Mouse (Mus musculus) hindbrain, embryonic 12.5 days (tissue): ENCODE measurements around the gene Zc3h15. TPM values are rescaled to one million over a fixed set of nuclear protein-coding genes. Genes with fewer than 3 reads are reported as not detected.

Experiments
- ATAC-seq: fragments of 200-750 bp; cut with Nextera tagmentation; 2 replicates; pipeline ENCODE4 v1.8.0; 2017; ENCODE audit warnings: moderate TSS enrichment; ENCODE audit not compliant: low FRiP score
- H3K27ac ChIP-seq: fragments of 300-500 bp; sonication (generic); 2 replicates; pipeline ENCODE4 v1.5.1; 2016; ENCODE audit warnings: mild to moderate bottlenecking
- H3K27me3 ChIP-seq: fragments of 300-500 bp; sonication (generic); 2 replicates; pipeline ENCODE4 v1.6.1; 2016; ENCODE audit warnings: mild to moderate bottlenecking
- H3K36me3 ChIP-seq: fragments of 300-500 bp; sonication (generic); 2 replicates; pipeline ENCODE4 v1.6.1; 2016; ENCODE audit warnings: mild to moderate bottlenecking
- H3K4me1 ChIP-seq: fragments of 300-500 bp; sonication (generic); 2 replicates; pipeline ENCODE4 v1.6.1; 2016
- H3K4me2 ChIP-seq: fragments of 300-500 bp; sonication (generic); replicated peaks from 2 replicates; pipeline ENCODE4 v1.6.1; 2016; ENCODE audit warnings: mild to moderate bottlenecking
- H3K4me3 ChIP-seq: fragments of 300-500 bp; sonication (generic); 2 replicates; pipeline ENCODE4 v1.5.1; 2016; ENCODE audit warnings: mild to moderate bottlenecking
- H3K9ac ChIP-seq: fragments of 300-500 bp; sonication (generic); 2 replicates; pipeline ENCODE4 v1.6.1; 2016; ENCODE audit warnings: mild to moderate bottlenecking, moderate library complexity
- H3K9me3 ChIP-seq: fragments of 300-500 bp; sonication (generic); replicated peaks from 2 replicates; pipeline ENCODE4 v1.6.1; 2016; ENCODE audit warnings: mild to moderate bottlenecking
- WGBS: fragments of 180-500 bp; shearing (Covaris S2); methylation state at CpG from one replicate; pipeline ENCODE4 v1.1.7; 2016; 5-methylcytosine and 5-hydroxymethylcytosine counted together
- polyA plus RNA-seq: library from polyadenylated mRNA; unstranded; fragments of >200 nt; fragmentation: Nextera tagmentation; extraction: Ambion mirVana; gene quantifications from 2 replicates; pipeline ENCODE4 v1.2.1, GENCODE M21; 2016

Gene Zc3h15
- 180 and 213 TPM in 2 replicates for polyA plus RNA-seq

GRCm38 (mm10) chr2:83644276-83645252 lies at the start of gene Zc3h15:
Zc3h15 (plus strand) TSS chr2:83644435.
- Histone ChIP-seq H3K4me2 (peak within 1 kb of the TSS; percentile 82), H3K27me3 (no peaks in the 10 kb centered on the region), H3K9me3 (no peaks in the 10 kb centered on the region), H3K36me3 (no peaks in the 10 kb centered on the region), H3K4me1 (peaks cover 23% of the 10 kb centered on the region), H3K9ac (peak within 1 kb of the TSS; percentile 91), H3K27ac (peak within 1 kb of the TSS; percentile 92), H3K4me3 (peak within 1 kb of the TSS; percentile 97)
- WGBS = under 1% methylated on average over 75 of the region's 100 CpGs
- ATAC-seq = peak; percentile 100

- WGBS = 90% methylated on average over 11 of the region's 11 CpGs
- no peaks in the 10 kb centered on the region for H3K9me3 ChIP-seq
- H3K4me1 ChIP-seq = no peaks in the 10 kb centered on the region
- H3K27ac ChIP-seq = no peak overlapping the region
- no peak overlapping the region for H3K4me3 ChIP-seq
- H3K4me2 ChIP-seq = no peak overlapping the region
- H3K36me3 ChIP-seq = no peaks in the 10 kb centered on the region
- no peaks in the 10 kb centered on the region for H3K27me3 ChIP-seq
- H3K9ac ChIP-seq = no peak overlapping the region
- no peak for ATAC-seq
Measured at GRCm38 (mm10) chr2:83620558-83621367, 23.5 kb upstream of the Zc3h15 start.

- H3K27me3 ChIP-seq = no peaks in the 10 kb centered on the region
- 86% methylated on average over 4 of the region's 4 CpGs for WGBS
- H3K4me3 ChIP-seq = no peak overlapping the region
- ATAC-seq = no peak
- no peaks in the 10 kb centered on the region for H3K36me3 ChIP-seq
- no peaks in the 10 kb centered on the region for H3K9me3 ChIP-seq
- no peak overlapping the region for H3K27ac ChIP-seq
- no peak overlapping the region for H3K4me2 ChIP-seq
- H3K4me1 ChIP-seq = no peaks in the 10 kb centered on the region
- no peak overlapping the region for H3K9ac ChIP-seq
Measured at GRCm38 (mm10) chr2:83621511-83621910, 22.7 kb upstream of the Zc3h15 start.

- Histone ChIP-seq H3K4me3 (no peak overlapping the region), H3K9me3 (no peaks in the 10 kb centered on the region), H3K27me3 (no peaks in the 10 kb centered on the region), H3K4me2 (no peak overlapping the region), H3K27ac (no peak overlapping the region), H3K9ac (no peak overlapping the region), H3K4me1 (no peaks in the 10 kb centered on the region), H3K36me3 (no peaks in the 10 kb centered on the region)
- WGBS = 60% methylated on average over 11 of the region's 11 CpGs
- ATAC-seq = no peak
Measured at GRCm38 (mm10) chr2:83622792-83623191, 21.4 kb upstream of the Zc3h15 start.

- H3K9ac ChIP-seq = no peak overlapping the region
- no peaks in the 10 kb centered on the region for H3K27me3 ChIP-seq
- 78% methylated on average over 4 of the region's 4 CpGs for WGBS
- H3K4me1 ChIP-seq = no peaks in the 10 kb centered on the region
- no peaks in the 10 kb centered on the region for H3K36me3 ChIP-seq
- H3K4me2 ChIP-seq = no peak overlapping the region
- H3K27ac ChIP-seq = no peak overlapping the region
- H3K4me3 ChIP-seq = no peak overlapping the region
- no peaks in the 10 kb centered on the region for H3K9me3 ChIP-seq
- no peak for ATAC-seq
Measured at GRCm38 (mm10) chr2:83624045-83624444, 20.2 kb upstream of the Zc3h15 start.

GRCm38 (mm10) chr2:83625226-83626108 lies 18.8 kb upstream of the Zc3h15 start:
- 31% methylated on average over 10 of the region's 10 CpGs for WGBS
- ATAC-seq = 0 out of 2 replicates have a peak, but pooled peaks have one; percentile 67
- H3K4me2 ChIP-seq = no peak overlapping the region

GRCm38 (mm10) chr2:83626881-83627280 lies 17.4 kb upstream of the Zc3h15 start:
- no peaks in the 10 kb centered on the region for H3K36me3 ChIP-seq
- H3K9me3 ChIP-seq = no peaks in the 10 kb centered on the region
- WGBS = 83% methylated on average over 9 of the region's 9 CpGs
- no peak overlapping the region for H3K4me2 ChIP-seq
- H3K9ac ChIP-seq = no peak overlapping the region
- H3K4me3 ChIP-seq = no peak overlapping the region
- H3K4me1 ChIP-seq = no peaks in the 10 kb centered on the region
- H3K27me3 ChIP-seq = no peaks in the 10 kb centered on the region
- no peak overlapping the region for H3K27ac ChIP-seq
- ATAC-seq = no peak

More at GRCm38 (mm10) chr2:83625226-83626108, 18.8 kb upstream of the Zc3h15 start:
- Histone ChIP-seq H3K4me1 (no peaks in the 10 kb centered on the region), H3K27ac (no peak overlapping the region), H3K9ac (no peak overlapping the region), H3K9me3 (no peaks in the 10 kb centered on the region), H3K4me3 (no peak overlapping the region), H3K36me3 (no peaks in the 10 kb centered on the region), H3K27me3 (no peaks in the 10 kb centered on the region)

GRCm38 (mm10) chr2:83627495-83627894 lies 16.7 kb upstream of the Zc3h15 start:
- H3K36me3 ChIP-seq = no peaks in the 10 kb centered on the region
- H3K4me3 ChIP-seq = no peak overlapping the region
- H3K4me1 ChIP-seq = no peaks in the 10 kb centered on the region
- 85% methylated on average over 9 of the region's 9 CpGs for WGBS
- no peaks in the 10 kb centered on the region for H3K9me3 ChIP-seq
- H3K4me2 ChIP-seq = no peak overlapping the region
- no peak for ATAC-seq
- H3K27ac ChIP-seq = no peak overlapping the region
- no peaks in the 10 kb centered on the region for H3K27me3 ChIP-seq
- H3K9ac ChIP-seq = no peak overlapping the region

- Histone ChIP-seq H3K27ac (no peak overlapping the region), H3K9ac (no peak overlapping the region), H3K4me3 (no peak overlapping the region), H3K4me1 (no peaks in the 10 kb centered on the region), H3K27me3 (no peaks in the 10 kb centered on the region), H3K4me2 (no peak overlapping the region), H3K9me3 (no peaks in the 10 kb centered on the region), H3K36me3 (no peaks in the 10 kb centered on the region)
- no peak for ATAC-seq
- 92% methylated on average over 6 of the region's 6 CpGs for WGBS
Measured at GRCm38 (mm10) chr2:83627932-83628331, 16.3 kb upstream of the Zc3h15 start.

- Histone ChIP-seq H3K9me3 (no peaks in the 10 kb centered on the region), H3K27ac (no peak overlapping the region)
- WGBS = 91% methylated on average over 1 of the region's 1 CpGs
Measured at GRCm38 (mm10) chr2:83641993-83642392, 2.2 kb upstream of the Zc3h15 start.

GRCm38 (mm10) chr2:83648916-83649315 lies 4.7 kb downstream of the Zc3h15 start:
- Histone ChIP-seq H3K36me3 (no peaks in the 10 kb centered on the region), H3K9me3 (no peaks in the 10 kb centered on the region), H3K27ac (no peak overlapping the region), H3K4me3 (no peak overlapping the region), H3K9ac (no peak overlapping the region), H3K4me2 (no peak overlapping the region), H3K4me1 (peaks cover 23% of the 10 kb centered on the region), H3K27me3 (no peaks in the 10 kb centered on the region)
- 91% methylated on average over 9 of the region's 9 CpGs for WGBS
- no peak for ATAC-seq

More at GRCm38 (mm10) chr2:83641993-83642392, 2.2 kb upstream of the Zc3h15 start:
- no peak overlapping the region for H3K9ac ChIP-seq
- H3K27me3 ChIP-seq = no peaks in the 10 kb centered on the region
- ATAC-seq = no peak
- peaks cover 11% of the 10 kb centered on the region for H3K4me1 ChIP-seq
- no peak overlapping the region for H3K4me2 ChIP-seq
- H3K36me3 ChIP-seq = no peaks in the 10 kb centered on the region
- no peak overlapping the region for H3K4me3 ChIP-seq
